Comparison of ENCODE assay signal across 9 mouse cellular contexts in genomic region chr11:102624888-102625407, GRCm38 (mm10). TPM values are rescaled to one million over a fixed set of nuclear protein-coding genes. Genes with fewer than 3 reads are reported as not detected.
DNase-seq lines count a peak whose midpoint lies in the region; ATAC-seq lines count a peak whose summit lies in the region.
"Had no signal": no experiment of that assay in that cellular context is flagged by ENCODE, and none has a peak within 500 bp of the region (broad histone marks: within the 10 kb centered on the region; RNA-seq: fewer than 3 reads in every experiment).

No protein-coding gene starts in this region.

- H3K27me3 ChIP-seq in forebrain, embryonic 14.5 days (replicated peaks; ENCODE audit: control insufficient read depth, insufficient read depth, low read length) = no peaks in the 10 kb centered on the region
- H3K27me3 ChIP-seq in midbrain, embryonic 11.5 days (ENCODE audit: control insufficient read depth, insufficient read depth, low read length) = no peaks in the 10 kb centered on the region

- peak overlapping the region; percentile 9; the same call in 1 of the 2 replicates for H3K4me2 ChIP-seq in forebrain, embryonic 14.5 days (ENCODE audit: low read length)
- H3K4me2 ChIP-seq in midbrain, embryonic 11.5 days = peak overlapping the region; percentile 12; the same call in 1 of the 2 replicates

- H3K27ac ChIP-seq in forebrain, embryonic 14.5 days (ENCODE audit: low read depth, low read length) = no peak overlapping the region
- H3K27ac ChIP-seq in midbrain, embryonic 11.5 days (ENCODE audit: low read depth, low read length) = peak overlapping the region; percentile 52

- peak; percentile 62 for DNase-seq in embryo, embryonic 10 days (ENCODE audit: low spot score)
- DNase-seq in embryo, embryonic 9.5 days (ENCODE audit: extremely low spot score) = no peak
- DNase-seq in A20 (ENCODE audit: low read depth, low spot score) = peak; percentile 63
- DNase-seq in forebrain, embryonic 14.5 days (ENCODE audit: low spot score) = peak; percentile 68
- DNase-seq in midbrain, embryonic 11.5 days (ENCODE audit: low spot score, missing footprints) = peak; percentile 92
- DNase-seq in urinary bladder, adult 2 months (ENCODE audit: low spot score) = no peak
- no peak for DNase-seq in gastrocnemius, postnatal 36 days
- no peak for DNase-seq in gastrocnemius, postnatal 14 days

- H3K9me3 ChIP-seq in forebrain, embryonic 14.5 days (replicated peaks; ENCODE audit: control insufficient read depth, low read length) = no peaks in the 10 kb centered on the region
- H3K9me3 ChIP-seq in midbrain, embryonic 11.5 days (ENCODE audit: control insufficient read depth, low read length) = no peaks in the 10 kb centered on the region

- H3K9ac ChIP-seq in forebrain, embryonic 14.5 days (ENCODE audit: low read length) = no peak overlapping the region
- H3K9ac ChIP-seq in midbrain, embryonic 11.5 days (ENCODE audit: low read length) = peak overlapping the region; percentile 47; the same call in 1 of the 2 replicates

- intact Hi-C loops in gastrocnemius, postnatal 36 days (cut with DNase I) = no loop called here
- intact Hi-C loops in gastrocnemius, postnatal 14 days (cut with DNase I; ENCODE audit: low total_unique reads) = no loop called here

- H3K4me1 ChIP-seq in forebrain, embryonic 14.5 days (ENCODE audit: control insufficient read depth, insufficient read depth, low read length) = peaks cover 12% of the 10 kb centered on the region
- H3K4me1 ChIP-seq in midbrain, embryonic 11.5 days (ENCODE audit: control insufficient read depth, insufficient read depth, low read length) = peaks cover 22% of the 10 kb centered on the region

- peak; percentile 26; the same call in 1 of the 2 replicates for ATAC-seq in forebrain, embryonic 14.5 days
- ATAC-seq in midbrain, embryonic 11.5 days (ENCODE audit: low FRiP score) = peak; percentile 67

- WGBS in forebrain, embryonic 14.5 days = 37% methylated on average over 14 of the region's 14 CpGs
- WGBS in midbrain, embryonic 11.5 days = 28% methylated on average over 14 of the region's 14 CpGs

- no peaks in the 10 kb centered on the region for H3K36me3 ChIP-seq in forebrain, embryonic 14.5 days (ENCODE audit: control insufficient read depth, insufficient read depth, low read length)
- no peaks in the 10 kb centered on the region for H3K36me3 ChIP-seq in midbrain, embryonic 11.5 days (ENCODE audit: control insufficient read depth, insufficient read depth, low read length)

- H3K4me3 ChIP-seq in forebrain, embryonic 14.5 days (ENCODE audit: low read depth, low read length) = no peak overlapping the region
- H3K4me3 ChIP-seq in midbrain, embryonic 11.5 days (ENCODE audit: low read depth, low read length) = no peak overlapping the region

RNA-seq across cellular contexts. Expression of gene Fzd2, which starts 20.8 kb away (rescaled TPM):
- polyA plus RNA-seq in forebrain, embryonic 14.5 days (2014; fragmentation: Nextera tagmentation; extraction: Ambion mirVana) = 18.6 and 19.2 TPM in 2 replicates
- 27.1 and 27.3 TPM in 2 replicates for polyA plus RNA-seq in midbrain, embryonic 11.5 days (2014; fragmentation: Nextera tagmentation; extraction: Ambion mirVana)
- 53.7 and 54.9 TPM in 2 replicates for polyA plus RNA-seq in urinary bladder, adult 2 months (2012; rRNA removed)
- total RNA-seq in gastrocnemius, postnatal 36 days (2021) = 1 to 10 TPM; 1.3 to 2.4 TPM
- 1 to 10 TPM; 3.6 to 7.3 TPM for total RNA-seq in gastrocnemius, postnatal 14 days (2021)
- total RNA-seq: granulocyte monocyte progenitor cell, adult 5-6 weeks had no signal

RNA-seq across cellular contexts. Expression of gene Meioc, which starts 38.6 kb away (rescaled TPM):
- polyA plus RNA-seq in forebrain, embryonic 14.5 days (2014; fragmentation: Nextera tagmentation; extraction: Ambion mirVana) = 0.09 and 0.14 TPM in 2 replicates
- polyA plus RNA-seq in midbrain, embryonic 11.5 days (2014; fragmentation: Nextera tagmentation; extraction: Ambion mirVana) = 0.40 and 0.62 TPM in 2 replicates
- 0.04 and 0.09 TPM in 2 replicates for polyA plus RNA-seq in urinary bladder, adult 2 months (2012; rRNA removed)
- total RNA-seq in gastrocnemius, postnatal 36 days (2021) = not detected
- not detected for total RNA-seq in gastrocnemius, postnatal 14 days (2021)
- total RNA-seq: granulocyte monocyte progenitor cell, adult 5-6 weeks had no signal

RNA-seq across cellular contexts. Expression of gene Gm11627, which starts 45.7 kb away (rescaled TPM):
- polyA plus RNA-seq in forebrain, embryonic 14.5 days (2014; fragmentation: Nextera tagmentation; extraction: Ambion mirVana) = 6.8 and 9.8 TPM in 2 replicates
- 13.9 and 14.6 TPM in 2 replicates for polyA plus RNA-seq in midbrain, embryonic 11.5 days (2014; fragmentation: Nextera tagmentation; extraction: Ambion mirVana)
- 53.0 and 56.5 TPM in 2 replicates for polyA plus RNA-seq in urinary bladder, adult 2 months (2012; rRNA removed)
- not detected for total RNA-seq in gastrocnemius, postnatal 36 days (2021)
- total RNA-seq in gastrocnemius, postnatal 14 days (2021) = under 1 TPM; 0.38 to 0.66 TPM
- total RNA-seq: granulocyte monocyte progenitor cell, adult 5-6 weeks had no signal

Comparison
In these comparisons a context has a peak if more than half of its experiments do, and no peak if none do; other contexts are left out.
1. DNase-seq: peak in embryo, embryonic 10 days (single experiment), A20 (single experiment), forebrain, embryonic 14.5 days (single experiment) and midbrain, embryonic 11.5 days (single experiment); none in embryo, embryonic 9.5 days (single experiment), urinary bladder, adult 2 months (single experiment), gastrocnemius, postnatal 36 days (0 of 2) and gastrocnemius, postnatal 14 days (single experiment).